Comparison of ENCODE assay signal across 8 mouse cellular contexts in the genomic region with DNA sequence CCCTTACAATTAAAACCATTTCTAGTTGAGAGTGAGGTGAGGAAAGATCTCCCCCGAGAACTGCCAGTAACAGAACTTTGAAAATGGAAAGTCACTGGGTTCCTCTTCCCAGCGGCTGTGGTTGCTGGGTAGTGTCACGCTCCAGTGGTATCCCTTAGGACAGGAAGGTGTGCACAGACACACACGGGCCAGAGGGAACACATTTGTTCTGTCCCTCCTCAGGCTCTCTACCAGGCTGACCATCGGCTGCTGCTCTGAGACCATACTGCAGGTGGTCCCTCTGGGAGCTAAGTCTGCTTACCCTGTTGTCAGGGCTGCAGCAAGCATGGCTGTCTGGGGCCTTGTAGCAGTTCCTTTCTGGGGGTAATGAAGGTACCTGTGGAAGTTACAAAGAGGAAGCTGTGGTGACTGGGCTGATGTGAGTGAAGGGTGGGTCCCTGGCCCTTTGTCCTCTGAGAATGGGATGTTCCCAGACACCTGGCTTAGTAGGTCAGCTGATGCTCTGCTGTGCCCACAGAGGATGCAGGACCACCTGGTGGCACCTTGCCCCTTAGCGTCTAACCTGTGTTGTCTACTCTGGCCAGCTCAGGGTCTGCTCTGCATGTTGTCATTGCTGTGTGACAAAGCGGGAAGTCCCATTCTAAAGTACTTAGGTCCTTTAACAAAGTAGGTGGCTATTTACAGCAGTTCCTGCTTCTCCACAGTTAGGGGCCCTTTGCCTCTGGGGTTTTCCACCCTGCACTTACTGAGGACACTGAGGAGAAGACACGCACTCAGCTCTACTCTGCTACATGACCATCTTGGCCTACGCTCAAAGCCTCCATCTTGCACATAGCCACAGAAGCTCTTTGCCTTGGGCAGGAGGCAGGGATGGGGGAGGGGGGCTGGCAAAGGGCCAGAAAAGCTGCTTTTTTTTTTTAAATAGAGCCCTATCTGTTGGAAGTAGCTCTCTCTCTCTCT.
DNase-seq lines count a peak whose midpoint lies in the region; ATAC-seq and TF ChIP-seq lines count a peak whose summit lies in the region.
"Had no signal": no experiment of that assay in that cellular context is flagged by ENCODE, and none has a peak within 500 bp of the region (broad histone marks: within the 10 kb centered on the region; RNA-seq: fewer than 3 reads in every experiment).

No protein-coding gene starts in this region.

- DNase-seq in kidney, adult 8-10 months: no peak
- DNase-seq in CD4-positive helper T cell, adult 2 months (ENCODE audit: low read depth, low spot score): peak; percentile 36
- peak; percentile 45 for DNase-seq in NIH3T3 (ENCODE audit: low read depth)
- DNase-seq in midbrain, postnatal 0 days (ENCODE audit: low spot score): no peak
- no peak for DNase-seq in urinary bladder, postnatal 14 days (ENCODE audit: low spot score)
- no peak for DNase-seq in hindbrain, embryonic 11.5 days (ENCODE audit: low spot score)
- DNase-seq: gastrocnemius, postnatal 14 days had no signal

- peak; percentile 62 for ATAC-seq in kidney, embryonic 14.5 days (ENCODE audit: low FRiP score, low TSS enrichment)
- ATAC-seq in midbrain, postnatal 0 days (ENCODE audit: low FRiP score): 0 out of 2 replicates have a peak, but pooled peaks have one; percentile 32
- no peak for ATAC-seq in hindbrain, embryonic 11.5 days (ENCODE audit: low FRiP score)

- no peak overlapping the region for H3K27ac ChIP-seq in kidney, embryonic 14.5 days (ENCODE audit: low read depth, low read length)
- no peak overlapping the region for H3K27ac ChIP-seq in midbrain, postnatal 0 days (ENCODE audit: low read depth, low read length)
- no peak overlapping the region for H3K27ac ChIP-seq in hindbrain, embryonic 11.5 days (ENCODE audit: low read depth, low read length)

- no peak for TF ChIP-seq CTCF in midbrain, postnatal 0 days (IDR thresholded peaks at IDR 0.05)

- 80% methylated on average over 9 of the region's 9 CpGs for WGBS in kidney, embryonic 14.5 days
- WGBS in midbrain, postnatal 0 days: 75% methylated on average over 9 of the region's 9 CpGs
- WGBS in hindbrain, embryonic 11.5 days: 88% methylated on average over 9 of the region's 9 CpGs

- no peaks in the 10 kb centered on the region for H3K4me1 ChIP-seq in kidney, embryonic 14.5 days (ENCODE audit: control insufficient read depth, insufficient read depth, low read length)
- no peaks in the 10 kb centered on the region for H3K4me1 ChIP-seq in midbrain, postnatal 0 days (ENCODE audit: insufficient read depth, low read length)
- H3K4me1 ChIP-seq in hindbrain, embryonic 11.5 days (replicated peaks; ENCODE audit: control insufficient read depth, insufficient read depth, low read length): no peaks in the 10 kb centered on the region

- H3K4me2 ChIP-seq in kidney, embryonic 14.5 days (replicated peaks; ENCODE audit: low read depth, low read length): no peak overlapping the region
- no peak overlapping the region for H3K4me2 ChIP-seq in midbrain, postnatal 0 days (ENCODE audit: low read depth, low read length, poor library complexity, severe bottlenecking)
- no peak overlapping the region for H3K4me2 ChIP-seq in hindbrain, embryonic 11.5 days (replicated peaks; ENCODE audit: low read depth, low read length)

- H3K9me3 ChIP-seq in kidney, embryonic 14.5 days (ENCODE audit: control insufficient read depth, low read length): no peaks in the 10 kb centered on the region
- H3K9me3 ChIP-seq in midbrain, postnatal 0 days (ENCODE audit: low read length): no peaks in the 10 kb centered on the region
- no peaks in the 10 kb centered on the region for H3K9me3 ChIP-seq in hindbrain, embryonic 11.5 days (ENCODE audit: control insufficient read depth, low read length)

- no peak overlapping the region for H3K4me3 ChIP-seq in kidney, embryonic 14.5 days (ENCODE audit: low read length)
- no peak overlapping the region for H3K4me3 ChIP-seq in midbrain, postnatal 0 days (ENCODE audit: low read depth, low read length)
- H3K4me3 ChIP-seq in hindbrain, embryonic 11.5 days (ENCODE audit: low read depth, low read length): no peak overlapping the region

- H3K27me3 ChIP-seq in kidney, embryonic 14.5 days (ENCODE audit: control insufficient read depth, insufficient read depth, low read length): no peaks in the 10 kb centered on the region
- H3K27me3 ChIP-seq in midbrain, postnatal 0 days (ENCODE audit: insufficient read depth, low read length): no peaks in the 10 kb centered on the region
- no peaks in the 10 kb centered on the region for H3K27me3 ChIP-seq in hindbrain, embryonic 11.5 days (ENCODE audit: control insufficient read depth, insufficient read depth, low read length)

- H3K9ac ChIP-seq in kidney, embryonic 14.5 days (ENCODE audit: low read depth, low read length): no peak overlapping the region
- H3K9ac ChIP-seq in midbrain, postnatal 0 days (replicated peaks; ENCODE audit: low read length, poor library complexity, severe bottlenecking): no peak overlapping the region
- H3K9ac ChIP-seq in hindbrain, embryonic 11.5 days (ENCODE audit: low read depth, low read length): no peak overlapping the region

- no peaks in the 10 kb centered on the region for H3K36me3 ChIP-seq in kidney, embryonic 14.5 days (ENCODE audit: control insufficient read depth, insufficient read depth, low read length)
- H3K36me3 ChIP-seq in midbrain, postnatal 0 days (ENCODE audit: insufficient read depth, low read length): no peaks in the 10 kb centered on the region
- no peaks in the 10 kb centered on the region for H3K36me3 ChIP-seq in hindbrain, embryonic 11.5 days (ENCODE audit: control insufficient read depth, insufficient read depth, low read length)

Comparison
In these comparisons a context has a peak if more than half of its experiments do, and no peak if none do; other contexts are left out.
1. DNase-seq: peak in CD4-positive helper T cell, adult 2 months (single experiment) and NIH3T3 (single experiment); none in kidney, adult 8-10 months (0 of 2), midbrain, postnatal 0 days (single experiment), urinary bladder, postnatal 14 days (single experiment) and hindbrain, embryonic 11.5 days (single experiment).